Mouse (Mus musculus) liver, embryonic 16.5 days (tissue): ENCODE results near the gene Syt2. TPM values are rescaled to one million over a fixed set of nuclear protein-coding genes. Genes with fewer than 3 reads are reported as not detected.
A peak's percentile ranks its signal among the peaks of the same experiment; 100 is the strongest.

ENCODE experiments used
- ATAC-seq: fragments of 200-750 bp; cut with Nextera tagmentation; 2 replicates; pipeline ENCODE4 v1.8.0; 2017; ENCODE audit warnings: low read depth, mild to moderate bottlenecking, moderate number of reproducible peaks, moderate library complexity
- H3K27ac ChIP-seq: fragments of 300-500 bp; sonication (generic); 2 replicates; pipeline ENCODE4 v1.5.1; 2014; ENCODE audit warnings: mild to moderate bottlenecking, low read length
- H3K27me3 ChIP-seq: fragments of 300-500 bp; sonication (generic); 2 replicates; pipeline ENCODE4 v1.6.1; 2014; ENCODE audit warnings: low read depth, low read length, mixed read lengths; ENCODE audit not compliant: control insufficient read depth, insufficient read depth
- H3K36me3 ChIP-seq: fragments of 300-500 bp; sonication (generic); 2 replicates; pipeline ENCODE4 v1.6.1; 2014; ENCODE audit warnings: mild to moderate bottlenecking; ENCODE audit not compliant: control insufficient read depth, insufficient read depth
- H3K4me1 ChIP-seq: fragments of 300-500 bp; sonication (generic); 2 replicates; pipeline ENCODE4 v1.6.1; 2014; ENCODE audit warnings: low read depth, low read length, mixed read lengths; ENCODE audit not compliant: control insufficient read depth
- H3K4me2 ChIP-seq: fragments of 300-500 bp; sonication (generic); 2 replicates; pipeline ENCODE4 v1.6.1; 2014; ENCODE audit warnings: low read depth, low read length, mixed read lengths
- H3K4me3 ChIP-seq: fragments of 300-500 bp; sonication (generic); 2 replicates; pipeline ENCODE4 v1.5.1; 2014; ENCODE audit warnings: low read depth, mild to moderate bottlenecking, low read length
- H3K9ac ChIP-seq: fragments of 300-500 bp; sonication (generic); 2 replicates; pipeline ENCODE4 v1.6.1; 2014; ENCODE audit warnings: low read depth, low read length
- H3K9me3 ChIP-seq: fragments of 300-500 bp; sonication (generic); replicated peaks from 2 replicates; pipeline ENCODE4 v1.6.1; 2016; ENCODE audit warnings: low read length; ENCODE audit not compliant: control insufficient read depth
- WGBS: fragments of 180-500 bp; shearing (Covaris S2); extraction: QIAGEN DNeasy Blood & Tissue Kit; methylation state at CpG from one replicate; pipeline ENCODE4 v1.1.7; 2014; ENCODE audit not compliant: insufficient replicate concordance; 5-methylcytosine and 5-hydroxymethylcytosine counted together
- polyA plus RNA-seq: library from polyadenylated mRNA; unstranded; fragments of >200 nt; fragmentation: Nextera tagmentation; extraction: Ambion mirVana; gene quantifications from 2 replicates; pipeline ENCODE4 v1.2.1, GENCODE M21; 2015

Gene Syt2
- polyA plus RNA-seq, 1 experiment from 2014 or later, result 0.04 TPM

- peaks cover 4% of the 10 kb centered on the region; the same call in 1 of the 2 replicates for H3K4me1 ChIP-seq
- no peak overlapping the region for H3K4me3 ChIP-seq
- no peak overlapping the region for H3K27ac ChIP-seq
- H3K36me3 ChIP-seq, result no peaks in the 10 kb centered on the region
- ATAC-seq, result no peak
- no peak overlapping the region for H3K4me2 ChIP-seq
- WGBS, result 65% methylated on average over 12 of the region's 12 CpGs
- no peaks in the 10 kb centered on the region for H3K27me3 ChIP-seq
- no peak overlapping the region for H3K9ac ChIP-seq
- no peaks in the 10 kb centered on the region for H3K9me3 ChIP-seq
These were observed 126.8 kb downstream of the Syt2 start for GRCm38 (mm10) chr1:134773256-134773655.

- no peak overlapping the region for H3K4me2 ChIP-seq
- H3K27me3 ChIP-seq, result no peaks in the 10 kb centered on the region
- H3K9ac ChIP-seq, result no peak overlapping the region
- peaks cover 4% of the 10 kb centered on the region; the same call in 1 of the 2 replicates for H3K4me1 ChIP-seq
- no peak overlapping the region for H3K4me3 ChIP-seq
- H3K9me3 ChIP-seq, result no peaks in the 10 kb centered on the region
- no peaks in the 10 kb centered on the region for H3K36me3 ChIP-seq
- H3K27ac ChIP-seq, result no peak overlapping the region
- WGBS, result 74% methylated on average over 2 of the region's 2 CpGs
- ATAC-seq, result no peak
These were observed 127.8 kb downstream of the Syt2 start for GRCm38 (mm10) chr1:134774247-134774646.

GRCm38 (mm10) chr1:134774728-134775287 lies 128.3 kb downstream of the Syt2 start:
- Histone ChIP-seq H3K27me3 (no peaks in the 10 kb centered on the region), H3K9ac (no peak overlapping the region), H3K4me3 (no peak overlapping the region), H3K27ac (no peak overlapping the region), H3K36me3 (no peaks in the 10 kb centered on the region), H3K4me1 (peaks cover 4% of the 10 kb centered on the region; the same call in 1 of the 2 replicates), H3K4me2 (no peak overlapping the region), H3K9me3 (no peaks in the 10 kb centered on the region)
- WGBS, result 74% methylated on average over 6 of the region's 6 CpGs
- ATAC-seq, result no peak

GRCm38 (mm10) chr1:134775631-134776030 lies 129.2 kb downstream of the Syt2 start:
- H3K4me2 ChIP-seq, result no peak overlapping the region
- H3K9me3 ChIP-seq, result no peaks in the 10 kb centered on the region
- no peak overlapping the region for H3K9ac ChIP-seq
- H3K4me1 ChIP-seq, result peaks cover 4% of the 10 kb centered on the region; the same call in 1 of the 2 replicates
- no peaks in the 10 kb centered on the region for H3K27me3 ChIP-seq
- no peak overlapping the region for H3K4me3 ChIP-seq
- WGBS, result 61% methylated on average over 3 of the region's 3 CpGs
- no peak overlapping the region for H3K27ac ChIP-seq
- H3K36me3 ChIP-seq, result no peaks in the 10 kb centered on the region
- ATAC-seq, result no peak

- H3K4me2 ChIP-seq, result no peak overlapping the region
- no peaks in the 10 kb centered on the region; the same call in 1 of the 2 replicates for H3K4me1 ChIP-seq
- no peaks in the 10 kb centered on the region for H3K27me3 ChIP-seq
- H3K36me3 ChIP-seq, result no peaks in the 10 kb centered on the region
- WGBS, result 84% methylated on average over 12 of the region's 12 CpGs
- H3K27ac ChIP-seq, result no peak overlapping the region
- H3K9me3 ChIP-seq, result no peaks in the 10 kb centered on the region
- ATAC-seq, result no peak
- H3K4me3 ChIP-seq, result no peak overlapping the region
- H3K9ac ChIP-seq, result no peak overlapping the region
These were observed 130.9 kb downstream of the Syt2 start for GRCm38 (mm10) chr1:134777201-134777885.

GRCm38 (mm10) chr1:134777936-134778548 lies 131.6 kb downstream of the Syt2 start:
- Histone ChIP-seq H3K4me1 (no peaks in the 10 kb centered on the region; the same call in 1 of the 2 replicates), H3K9ac (no peak overlapping the region), H3K4me3 (no peak overlapping the region), H3K4me2 (no peak overlapping the region), H3K27ac (no peak overlapping the region), H3K36me3 (no peaks in the 10 kb centered on the region), H3K27me3 (no peaks in the 10 kb centered on the region), H3K9me3 (no peaks in the 10 kb centered on the region)
- 0 out of 2 replicates have a peak, but pooled peaks have one; percentile 32 for ATAC-seq
- WGBS, result 52% methylated on average over 13 of the region's 13 CpGs

GRCm38 (mm10) chr1:134782797-134783196 lies 136.3 kb downstream of the Syt2 start:
- H3K27me3 ChIP-seq, result no peaks in the 10 kb centered on the region
- no peak overlapping the region for H3K9ac ChIP-seq
- H3K4me1 ChIP-seq, result no peaks in the 10 kb centered on the region; the same call in 1 of the 2 replicates
- no peaks in the 10 kb centered on the region for H3K9me3 ChIP-seq
- H3K4me3 ChIP-seq, result no peak overlapping the region
- H3K4me2 ChIP-seq, result no peak overlapping the region
- WGBS, result 63% methylated on average over 5 of the region's 5 CpGs
- no peak overlapping the region for H3K27ac ChIP-seq
- no peak for ATAC-seq
- H3K36me3 ChIP-seq, result no peaks in the 10 kb centered on the region

GRCm38 (mm10) chr1:134783958-134784357 lies 137.5 kb downstream of the Syt2 start:
- no peaks in the 10 kb centered on the region for H3K27me3 ChIP-seq
- no peak overlapping the region for H3K4me2 ChIP-seq
- ATAC-seq, result no peak

GRCm38 (mm10) chr1:134784481-134784880 lies 138.0 kb downstream of the Syt2 start:
- no peak overlapping the region for H3K9ac ChIP-seq
- no peaks in the 10 kb centered on the region for H3K4me1 ChIP-seq
- no peaks in the 10 kb centered on the region for H3K9me3 ChIP-seq
- 59% methylated on average over 6 of the region's 6 CpGs for WGBS
- H3K27me3 ChIP-seq, result no peaks in the 10 kb centered on the region
- H3K36me3 ChIP-seq, result no peaks in the 10 kb centered on the region
- ATAC-seq, result no peak
- no peak overlapping the region for H3K4me3 ChIP-seq
- H3K4me2 ChIP-seq, result no peak overlapping the region
- H3K27ac ChIP-seq, result no peak overlapping the region

More at GRCm38 (mm10) chr1:134783958-134784357, 137.5 kb downstream of the Syt2 start:
- Histone ChIP-seq H3K36me3 (no peaks in the 10 kb centered on the region), H3K27ac (no peak overlapping the region), H3K4me1 (no peaks in the 10 kb centered on the region), H3K9me3 (no peaks in the 10 kb centered on the region), H3K4me3 (no peak overlapping the region), H3K9ac (no peak overlapping the region)
- WGBS, result 71% methylated on average over 4 of the region's 4 CpGs
